Mouse (Mus musculus): ENCODE data around the gene B4galt5. TPM values are rescaled to one million over a fixed set of nuclear protein-coding genes. Genes with fewer than 3 reads are reported as not detected.
A peak's percentile ranks its signal among the peaks of the same experiment; 100 is the strongest.

The B4galt5 gene
- polyA plus RNA-seq, 1 experiment: 70.0 TPM

GRCm38 (mm10) chr2:167356885-167357284, 7.9 kb upstream of the B4galt5 start:
- H3K36me3 ChIP-seq (ENCODE audit: control insufficient read depth, insufficient read depth): no peaks in the 10 kb centered on the region
- no peak overlapping the region for H3ac ChIP-seq (ENCODE audit: control insufficient read depth, insufficient read length)
- H3K4me3 ChIP-seq: no peak overlapping the region
- no peak overlapping the region for H3K4me2 ChIP-seq (ENCODE audit: low read depth)
- no peak for TF ChIP-seq CEBPB (IDR thresholded peaks at IDR 0.05; ENCODE audit: insufficient read depth, poor library complexity, severe bottlenecking)
- TF ChIP-seq POLR2AphosphoS2 (IDR thresholded peaks at IDR 0.05; ENCODE audit: insufficient read length, low read depth): no peak
- no peak for TF ChIP-seq SRF (IDR thresholded peaks at IDR 0.05; ENCODE audit: control insufficient read depth, insufficient read length, low read depth)
- no peak for TF ChIP-seq USF1 (IDR thresholded peaks at IDR 0.05; ENCODE audit: low read depth)
- peak; percentile 16 to 78 (median 60) for TF ChIP-seq MYOG (IDR thresholded peaks at IDR 0.05; ENCODE audit: control insufficient read depth in 1 of 3, insufficient read depth in 1 of 3, insufficient read length in 2 of 3, low read depth in 2 of 3)
- peak in 2 of 3 experiments; percentile 38 to 76 for TF ChIP-seq MYOD1 (IDR thresholded peaks at IDR 0.05; ENCODE audit: control insufficient read depth in 1 of 3, insufficient read length in 2 of 3, low read depth in 2 of 3)
- peak; percentile 24 for TF ChIP-seq TCF3 (IDR thresholded peaks at IDR 0.05; ENCODE audit: insufficient read length, low read depth)
- H3K79me2 ChIP-seq (ENCODE audit: control insufficient read depth, insufficient read depth): no peaks in the 10 kb centered on the region
- H3K27me3 ChIP-seq (ENCODE audit: control insufficient read depth, insufficient read depth, insufficient read length): no peaks in the 10 kb centered on the region

- H3K79me2 ChIP-seq (ENCODE audit: control insufficient read depth, insufficient read depth): no peaks in the 10 kb centered on the region
- H3K36me3 ChIP-seq (ENCODE audit: control insufficient read depth, insufficient read depth): no peaks in the 10 kb centered on the region
- no peak for TF ChIP-seq SRF (IDR thresholded peaks at IDR 0.05; ENCODE audit: control insufficient read depth, insufficient read length, low read depth)
- TF ChIP-seq CEBPB (IDR thresholded peaks at IDR 0.05; ENCODE audit: insufficient read depth, poor library complexity, severe bottlenecking): no peak
- no peak for TF ChIP-seq TCF3 (IDR thresholded peaks at IDR 0.05; ENCODE audit: insufficient read length, low read depth)
- no peak for TF ChIP-seq POLR2A (IDR thresholded peaks at IDR 0.05; ENCODE audit: insufficient read length, low read depth)
- no peak for TF ChIP-seq MYOD1 (IDR thresholded peaks at IDR 0.05; ENCODE audit: control insufficient read depth in 1 of 3, insufficient read length in 2 of 3, low read depth in 2 of 3)
- TF ChIP-seq REST (IDR thresholded peaks at IDR 0.05; ENCODE audit: insufficient read depth, insufficient read length): no peak
- TF ChIP-seq USF1 (IDR thresholded peaks at IDR 0.05; ENCODE audit: low read depth): no peak
- TF ChIP-seq POLR2AphosphoS2 (IDR thresholded peaks at IDR 0.05; ENCODE audit: insufficient read length, low read depth): no peak
- no peak for TF ChIP-seq MAX (IDR thresholded peaks at IDR 0.05; ENCODE audit: low read depth)
- no peak for TF ChIP-seq TCF12 (IDR thresholded peaks at IDR 0.05; ENCODE audit: insufficient read depth, poor library complexity, severe bottlenecking)
- TF ChIP-seq MYOG (IDR thresholded peaks at IDR 0.05; ENCODE audit: control insufficient read depth in 1 of 3, insufficient read depth in 1 of 3, insufficient read length in 2 of 3, low read depth in 2 of 3): no peak
- no peak for TF ChIP-seq E2F4 (IDR thresholded peaks at IDR 0.05; ENCODE audit: insufficient read depth)
- H3K27me3 ChIP-seq (ENCODE audit: control insufficient read depth, insufficient read depth, insufficient read length): no peaks in the 10 kb centered on the region
- H3K4me2 ChIP-seq (ENCODE audit: low read depth): no peak overlapping the region
- no peak overlapping the region for H3K4me3 ChIP-seq
- no peak overlapping the region for H3ac ChIP-seq (ENCODE audit: control insufficient read depth, insufficient read length)
These were observed 5.7 kb upstream of the B4galt5 start for GRCm38 (mm10) chr2:167354611-167355165.

- H3K79me2 ChIP-seq (ENCODE audit: control insufficient read depth, insufficient read depth): no peaks in the 10 kb centered on the region
- no peak overlapping the region for H3K4me2 ChIP-seq (ENCODE audit: low read depth)
- no peaks in the 10 kb centered on the region for H3K36me3 ChIP-seq (ENCODE audit: control insufficient read depth, insufficient read depth)
- no peak overlapping the region for H3K4me3 ChIP-seq
- TF ChIP-seq POLR2A (IDR thresholded peaks at IDR 0.05; ENCODE audit: insufficient read length, low read depth) (no peak), E2F4 (IDR thresholded peaks at IDR 0.05; ENCODE audit: insufficient read depth) (no peak)
- H3K27me3 ChIP-seq (ENCODE audit: control insufficient read depth, insufficient read depth, insufficient read length): no peaks in the 10 kb centered on the region
- H3ac ChIP-seq (ENCODE audit: control insufficient read depth, insufficient read length): no peak overlapping the region
These were observed 5.1 kb upstream of the B4galt5 start for GRCm38 (mm10) chr2:167354046-167354445.

GRCm38 (mm10) chr2:167352496-167352895, 3.5 kb upstream of the B4galt5 start:
- TF ChIP-seq SRF (IDR thresholded peaks at IDR 0.05; ENCODE audit: control insufficient read depth, insufficient read length, low read depth) (no peak), CEBPB (IDR thresholded peaks at IDR 0.05; ENCODE audit: insufficient read depth, poor library complexity, severe bottlenecking) (no peak), POLR2A (IDR thresholded peaks at IDR 0.05; ENCODE audit: insufficient read length, low read depth) (no peak), MYOD1 (IDR thresholded peaks at IDR 0.05; ENCODE audit: control insufficient read depth in 1 of 3, insufficient read length in 2 of 3, low read depth in 2 of 3) (no peak), POLR2AphosphoS2 (IDR thresholded peaks at IDR 0.05; ENCODE audit: insufficient read length, low read depth) (no peak), REST (IDR thresholded peaks at IDR 0.05; ENCODE audit: insufficient read depth, insufficient read length) (no peak), USF1 (IDR thresholded peaks at IDR 0.05; ENCODE audit: low read depth) (no peak), TCF12 (IDR thresholded peaks at IDR 0.05; ENCODE audit: insufficient read depth, poor library complexity, severe bottlenecking) (no peak), MYOG (IDR thresholded peaks at IDR 0.05; ENCODE audit: control insufficient read depth in 1 of 3, insufficient read depth in 1 of 3, insufficient read length in 2 of 3, low read depth in 2 of 3) (no peak), TCF3 (IDR thresholded peaks at IDR 0.05; ENCODE audit: insufficient read length, low read depth) (no peak), E2F4 (IDR thresholded peaks at IDR 0.05; ENCODE audit: insufficient read depth) (no peak), MAX (IDR thresholded peaks at IDR 0.05; ENCODE audit: low read depth) (no peak)
- Histone ChIP-seq H3K4me3 (no peak overlapping the region), H3ac (ENCODE audit: control insufficient read depth, insufficient read length) (no peak overlapping the region), H3K27me3 (ENCODE audit: control insufficient read depth, insufficient read depth, insufficient read length) (no peaks in the 10 kb centered on the region), H3K36me3 (ENCODE audit: control insufficient read depth, insufficient read depth) (no peaks in the 10 kb centered on the region), H3K79me2 (ENCODE audit: control insufficient read depth, insufficient read depth) (peaks cover 9% of the 10 kb centered on the region), H3K4me2 (ENCODE audit: low read depth) (no peak overlapping the region)

- peaks cover 20% of the 10 kb centered on the region for H3K79me2 ChIP-seq (ENCODE audit: control insufficient read depth, insufficient read depth)
- no peak overlapping the region for H3ac ChIP-seq (ENCODE audit: control insufficient read depth, insufficient read length)
- no peaks in the 10 kb centered on the region for H3K27me3 ChIP-seq (ENCODE audit: control insufficient read depth, insufficient read depth, insufficient read length)
- H3K36me3 ChIP-seq (ENCODE audit: control insufficient read depth, insufficient read depth): no peaks in the 10 kb centered on the region
- H3K4me2 ChIP-seq (ENCODE audit: low read depth): peak overlapping the region; percentile 51
- no peak for TF ChIP-seq TCF12 (IDR thresholded peaks at IDR 0.05; ENCODE audit: insufficient read depth, poor library complexity, severe bottlenecking)
- no peak for TF ChIP-seq CEBPB (IDR thresholded peaks at IDR 0.05; ENCODE audit: insufficient read depth, poor library complexity, severe bottlenecking)
- no peak for TF ChIP-seq USF1 (IDR thresholded peaks at IDR 0.05; ENCODE audit: low read depth)
- no peak for TF ChIP-seq REST (IDR thresholded peaks at IDR 0.05; ENCODE audit: insufficient read depth, insufficient read length)
- TF ChIP-seq MYOG (IDR thresholded peaks at IDR 0.05; ENCODE audit: control insufficient read depth in 1 of 3, insufficient read depth in 1 of 3, insufficient read length in 2 of 3, low read depth in 2 of 3): no peak
- TF ChIP-seq TCF3 (IDR thresholded peaks at IDR 0.05; ENCODE audit: insufficient read length, low read depth): no peak
- H3K4me3 ChIP-seq: no peak overlapping the region
These were observed 2.5 kb upstream of the B4galt5 start for GRCm38 (mm10) chr2:167351371-167351951.

All from myocyte (in vitro differentiated cells).